Mouse (Mus musculus) ovary, adult 18-20 months (tissue): ENCODE measurements around the gene Kcnq5.

Experiments
- DNase-seq: peaks from one replicate; pipeline ENCODE4 v3.0.0; 2022; ENCODE audit warnings: low spot score, mixed read lengths

Gene Kcnq5

DNA sequence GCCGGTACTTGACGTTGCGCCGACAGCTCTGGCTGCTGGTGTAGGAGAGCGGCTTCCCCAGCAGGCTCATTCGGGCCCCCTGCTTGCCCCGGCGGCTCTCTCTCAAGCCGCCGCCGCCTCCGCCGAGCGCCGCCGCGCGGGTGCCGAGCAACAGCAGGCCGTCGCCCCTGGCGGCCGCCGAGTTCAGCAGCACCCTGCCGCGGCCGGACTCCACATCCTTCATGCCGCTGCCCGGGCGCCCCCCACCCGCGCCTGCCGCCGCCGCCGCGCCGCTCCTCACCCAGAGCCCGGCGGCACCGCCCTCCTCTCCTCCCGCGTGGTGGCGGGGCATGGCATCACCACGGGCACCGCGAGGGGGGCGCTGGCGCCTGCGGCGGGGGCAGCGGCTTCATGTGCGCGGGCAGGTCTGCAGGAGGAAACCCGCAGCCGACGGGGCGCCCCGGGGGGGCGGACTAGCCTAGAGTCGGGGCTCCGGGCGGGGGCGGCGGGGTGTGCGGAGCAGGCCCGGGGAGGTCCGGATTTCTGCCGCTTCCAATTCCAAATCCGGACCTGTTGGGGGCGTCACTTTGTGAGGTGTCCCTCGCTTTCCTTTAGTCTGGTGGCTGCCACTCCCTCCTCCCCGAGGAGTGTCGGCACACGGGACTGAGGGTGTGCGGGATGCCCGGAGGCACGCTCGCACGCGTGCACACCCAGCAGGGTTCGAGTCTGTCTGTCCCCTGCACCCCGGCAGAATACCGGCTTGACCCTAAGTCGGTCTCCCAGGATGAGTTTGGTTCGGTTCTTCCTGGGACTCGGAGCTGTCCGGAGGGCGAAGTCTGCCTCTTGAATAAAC, at the start of gene Kcnq5:
Gene Kcnq5, minus strand, starts transcription at position 692 of the 832 bp plus-strand sequence.
- peak; percentile 62 for DNase-seq

DNA sequence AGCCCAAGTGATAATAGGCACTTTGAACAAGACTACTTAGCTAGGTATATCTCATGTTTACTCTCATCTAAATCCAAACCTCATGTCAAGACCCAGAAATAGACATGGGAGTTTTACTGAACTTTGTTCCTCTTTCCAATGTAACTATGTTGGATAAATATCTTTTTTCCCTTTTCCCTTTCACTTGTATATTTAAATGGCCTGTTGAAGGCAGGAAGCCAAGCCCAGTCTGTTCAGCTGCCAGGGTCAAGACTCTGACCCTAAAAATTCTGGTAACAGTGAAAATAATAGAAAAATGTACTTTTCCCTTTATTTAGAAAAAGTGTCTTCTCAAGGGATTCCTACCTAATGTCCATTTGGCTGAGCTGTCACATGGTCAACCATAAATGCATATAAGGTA, 18.0 kb upstream of the Kcnq5 start:
- DNase-seq = no peak

DNA sequence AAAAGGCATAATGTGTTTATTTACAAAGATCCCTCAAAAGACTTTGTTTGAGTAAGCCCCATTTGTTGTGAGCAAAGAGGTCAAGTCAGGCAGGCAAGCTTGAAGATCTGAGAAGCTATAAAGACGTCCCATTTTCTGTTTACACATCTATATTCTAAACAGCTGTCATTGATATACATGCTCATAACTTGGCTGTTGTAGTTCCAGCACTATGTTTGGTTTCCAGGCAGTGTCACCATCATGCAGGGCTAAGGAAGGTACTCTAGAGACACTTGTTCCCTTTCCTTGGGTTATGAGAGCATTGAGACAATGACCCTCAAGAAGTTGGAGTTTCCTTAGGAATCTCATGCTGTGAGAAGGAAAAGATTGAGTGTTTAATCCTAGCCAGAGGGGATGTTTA, 17.6 kb upstream of the Kcnq5 start:
- no peak for DNase-seq

DNA sequence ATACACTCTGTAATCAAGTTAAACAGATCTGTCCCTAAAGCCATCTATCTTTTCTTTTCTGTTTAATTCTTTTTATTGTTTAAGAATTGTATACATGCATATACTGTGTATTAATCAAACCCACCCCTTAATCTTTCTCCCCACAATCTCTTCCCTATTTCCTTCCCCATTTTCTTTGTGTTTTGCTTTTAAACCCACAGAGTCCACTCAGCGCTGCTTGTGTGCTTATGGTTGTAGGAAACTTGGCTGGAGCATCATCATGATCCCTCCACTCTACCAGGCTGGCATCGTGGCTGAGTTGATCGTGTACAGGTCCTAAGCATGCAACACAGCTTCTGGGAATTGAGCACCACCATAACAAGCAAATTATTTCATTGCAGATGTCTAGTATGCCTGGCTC, 12.3 kb upstream of the Kcnq5 start:
- DNase-seq = no peak

DNA sequence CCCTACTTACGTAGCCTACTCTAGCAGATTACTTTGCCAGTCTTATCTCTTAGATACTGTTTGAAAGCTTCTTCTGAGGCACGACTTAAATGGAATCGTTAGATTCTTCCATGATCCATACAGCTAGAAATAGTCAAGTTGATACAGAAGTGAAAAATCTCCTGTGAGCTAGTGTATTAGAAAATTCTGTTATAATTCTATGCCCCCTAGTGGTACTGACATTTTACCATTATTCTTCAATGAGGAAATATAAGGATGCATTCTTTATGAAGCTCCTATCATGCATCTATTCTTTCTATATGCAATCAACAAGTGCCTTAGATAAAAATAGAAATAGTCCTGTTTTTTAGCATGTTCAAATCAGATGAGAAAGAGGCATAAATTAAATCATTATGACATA, 5.4 kb upstream of the Kcnq5 start:
- no peak for DNase-seq

DNA sequence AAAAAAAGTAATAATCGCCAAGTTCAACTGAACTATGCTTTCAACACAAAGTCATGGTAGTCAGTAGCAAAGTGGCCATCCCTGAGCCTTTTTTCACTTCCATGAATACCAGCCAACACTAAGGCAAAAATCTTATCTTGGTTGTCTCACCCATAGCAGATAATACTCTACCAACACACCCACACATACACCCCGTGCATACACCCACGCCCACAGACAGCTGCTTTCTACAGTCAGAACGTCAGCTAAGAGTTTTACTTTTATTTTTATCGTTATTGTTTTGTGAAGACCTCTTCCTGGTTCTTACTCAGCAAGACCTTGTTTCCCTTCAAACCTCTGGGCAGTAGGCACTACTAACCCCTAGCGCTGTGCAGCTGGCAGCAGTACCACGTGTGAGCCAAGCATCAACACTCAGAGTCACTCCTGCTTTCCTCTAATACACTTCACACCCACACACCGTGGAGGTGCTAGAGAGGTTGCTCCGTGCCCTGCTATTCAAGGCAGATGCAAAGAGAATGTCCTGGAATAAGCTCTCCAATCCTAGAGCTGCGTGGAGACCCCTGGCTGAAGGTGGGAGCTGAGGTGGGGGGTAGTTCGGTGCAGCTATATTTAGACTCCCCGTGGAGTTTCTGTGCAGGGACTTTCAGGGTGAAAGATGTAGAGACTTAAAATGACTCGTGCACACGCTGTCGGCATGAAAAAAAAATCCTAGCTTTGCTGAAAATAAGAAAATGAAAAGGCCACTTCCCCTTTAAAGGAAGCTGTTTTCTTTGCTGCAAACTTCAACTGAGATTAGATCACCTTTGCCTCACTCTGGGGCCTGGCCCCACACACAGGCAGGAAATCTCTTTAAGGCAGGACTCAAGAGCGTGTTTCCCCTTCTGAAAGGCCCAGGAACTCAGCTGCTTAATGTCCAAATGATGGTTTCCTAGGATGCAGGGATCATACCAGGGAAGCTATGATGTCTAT, 1.4 kb upstream of the Kcnq5 start:
- no peak for DNase-seq

DNA sequence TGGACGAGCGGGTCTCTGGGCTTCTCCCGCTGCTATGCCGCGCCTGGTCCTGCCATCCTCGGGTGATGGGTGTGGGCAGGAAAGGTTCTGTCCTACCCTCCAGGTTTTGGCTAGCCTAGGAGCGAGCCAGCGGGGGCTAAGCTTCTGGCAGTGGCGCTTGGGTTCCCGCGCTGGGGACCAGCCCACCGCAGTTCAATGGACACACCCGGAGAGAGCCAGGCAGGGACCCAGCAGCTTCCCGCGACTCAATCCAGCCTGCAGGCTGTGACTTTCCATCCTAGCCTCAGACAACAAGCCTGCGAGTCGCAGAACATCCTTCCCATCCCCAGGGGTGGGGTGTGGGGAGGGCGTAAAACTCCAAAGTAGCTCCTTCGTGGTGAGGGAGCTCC, 335 bp upstream of the Kcnq5 start:
- DNase-seq = no peak

DNA sequence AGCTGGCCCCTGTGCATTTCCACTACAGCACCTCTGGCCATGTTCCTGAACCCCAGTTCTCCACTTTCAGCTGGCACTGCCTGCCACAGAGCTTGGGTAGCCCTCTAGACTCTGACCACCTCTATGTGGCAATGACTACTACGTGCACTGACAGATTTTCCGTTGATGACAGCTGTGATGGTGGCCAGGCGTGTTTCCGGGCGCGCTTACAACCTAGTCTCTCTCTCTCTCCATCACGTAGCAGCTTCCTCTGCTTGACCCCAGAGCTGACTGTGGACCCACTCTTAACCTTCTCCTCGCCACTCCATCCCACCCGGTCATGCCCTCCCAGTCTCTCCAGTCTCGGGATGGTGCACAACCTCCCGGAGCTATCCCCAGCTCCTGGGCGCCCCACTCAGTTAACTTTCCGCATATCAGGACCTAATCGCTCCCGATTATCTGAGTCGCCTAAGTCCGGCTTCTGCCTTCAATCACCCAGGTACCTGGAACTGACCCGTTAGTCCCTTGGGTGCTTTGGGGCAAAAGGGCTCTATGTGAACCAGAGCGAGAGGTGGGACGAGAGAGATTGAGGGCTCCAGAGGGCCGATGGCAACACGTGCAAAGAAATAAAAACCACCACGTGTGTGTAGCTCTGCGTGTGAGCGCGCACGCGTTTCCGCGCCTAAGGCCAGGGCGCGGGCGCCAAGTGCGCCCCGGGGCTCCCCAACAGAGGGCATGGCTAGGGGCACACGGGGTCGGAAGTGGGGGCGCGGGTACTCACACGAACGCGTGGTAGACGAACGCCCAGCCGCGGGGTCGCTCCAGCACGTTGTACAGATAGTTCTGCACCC, 1.1 kb downstream of the Kcnq5 start:
- no peak for DNase-seq

DNA sequence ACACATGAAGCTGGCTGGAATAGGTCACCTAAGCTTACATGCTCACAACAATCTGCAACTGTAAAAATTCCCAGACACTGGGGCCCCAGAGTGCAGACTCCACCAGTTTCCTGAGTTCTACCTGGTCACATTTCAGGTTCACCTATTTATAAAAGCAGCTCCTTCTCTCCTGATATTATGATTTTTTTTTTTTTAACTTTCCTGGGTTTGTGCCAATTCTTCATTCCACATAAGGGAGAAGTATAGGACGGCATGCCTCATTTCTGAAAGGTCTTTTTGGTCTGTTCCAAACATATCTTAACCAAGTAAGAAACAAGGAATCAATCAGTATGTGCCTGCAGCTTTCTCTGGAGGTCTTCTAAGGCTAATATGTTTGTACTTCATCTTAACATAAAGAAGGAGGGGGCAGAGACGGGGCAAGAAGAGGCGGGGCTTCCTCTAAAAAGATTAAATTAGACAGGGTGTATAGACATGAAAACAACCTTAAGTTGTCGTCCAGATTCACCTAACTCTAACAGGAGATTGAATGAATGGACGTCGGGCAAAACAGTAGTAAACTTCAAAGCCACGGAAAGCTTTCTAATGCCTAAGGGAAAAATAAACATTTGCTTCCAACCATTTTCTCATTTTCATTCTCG, 2.0 kb downstream of the Kcnq5 start:
- no peak for DNase-seq

DNA sequence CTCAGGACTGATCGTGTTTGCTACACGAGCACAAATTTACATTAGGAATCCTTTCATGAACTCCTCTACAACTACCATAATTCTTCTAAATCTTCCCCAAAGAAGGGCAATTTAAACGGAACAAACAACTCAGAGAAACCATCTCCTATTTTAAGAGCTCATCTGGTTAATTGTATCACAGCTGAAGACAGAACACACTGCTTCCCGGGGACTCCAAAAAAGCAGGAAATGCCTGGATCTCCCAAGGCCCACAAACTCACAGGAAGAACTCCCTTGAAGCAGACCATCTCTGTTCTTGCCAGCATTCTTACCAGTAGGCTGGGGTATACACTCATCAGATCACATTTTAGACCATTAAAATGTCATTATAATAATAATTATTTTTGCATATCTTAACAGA, 3.7 kb downstream of the Kcnq5 start:
- no peak for DNase-seq

DNA sequence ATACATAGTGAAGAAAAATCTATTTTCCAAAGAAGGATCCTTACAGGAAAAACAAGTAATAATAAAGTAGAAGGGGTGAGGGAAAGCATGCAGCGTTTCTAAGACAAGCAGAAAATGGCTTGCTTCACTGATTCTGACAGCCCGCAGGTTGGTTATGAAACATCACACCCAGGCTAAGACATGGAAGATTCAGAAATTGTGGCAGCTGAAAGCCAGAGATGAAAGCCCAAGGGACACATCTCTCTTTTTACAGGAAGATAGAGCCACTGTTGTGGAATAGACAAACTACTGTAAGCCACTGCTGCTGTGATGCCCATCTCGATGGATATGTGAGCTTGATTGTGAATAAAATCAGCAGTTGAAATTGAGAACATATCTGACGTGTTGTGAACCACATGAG, 20.9 kb downstream of the Kcnq5 start:
- DNase-seq = no peak

DNA sequence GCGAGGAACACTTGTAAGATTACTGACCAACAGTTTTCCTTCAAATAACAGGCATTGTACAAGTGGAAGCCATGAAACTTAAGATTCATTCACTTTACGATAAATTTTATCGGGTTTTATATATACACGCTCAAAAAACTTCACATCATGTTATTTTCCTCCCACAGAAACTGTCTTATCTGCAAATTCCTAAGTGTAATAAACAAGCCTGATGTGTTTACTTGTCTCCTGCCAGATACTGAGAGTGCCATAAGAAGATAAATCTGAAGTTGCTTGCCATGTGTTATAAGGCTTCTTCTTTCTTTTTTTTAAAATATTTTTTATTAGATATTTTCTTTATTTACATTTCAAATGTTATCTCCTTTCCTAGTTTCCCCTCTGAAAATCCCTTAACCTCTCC, 34.6 kb downstream of the Kcnq5 start:
- DNase-seq = no peak

DNA sequence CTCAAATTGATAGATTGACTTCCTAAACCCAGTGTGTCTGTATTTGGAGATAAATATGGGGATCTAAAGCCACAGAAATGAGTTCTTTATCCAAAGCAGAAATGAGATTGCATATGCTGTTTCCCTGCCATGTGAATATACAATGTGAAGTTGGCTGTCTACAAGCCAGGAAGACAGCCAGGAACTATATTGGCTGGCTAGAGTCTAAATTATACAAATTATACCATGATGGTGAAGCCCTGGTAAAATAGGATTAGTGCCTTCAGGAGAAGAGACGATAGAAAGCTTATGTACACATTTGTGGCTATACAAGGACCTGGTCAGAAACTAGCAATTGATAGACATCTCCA, 38.5 kb downstream of the Kcnq5 start:
- DNase-seq = no peak

DNA sequence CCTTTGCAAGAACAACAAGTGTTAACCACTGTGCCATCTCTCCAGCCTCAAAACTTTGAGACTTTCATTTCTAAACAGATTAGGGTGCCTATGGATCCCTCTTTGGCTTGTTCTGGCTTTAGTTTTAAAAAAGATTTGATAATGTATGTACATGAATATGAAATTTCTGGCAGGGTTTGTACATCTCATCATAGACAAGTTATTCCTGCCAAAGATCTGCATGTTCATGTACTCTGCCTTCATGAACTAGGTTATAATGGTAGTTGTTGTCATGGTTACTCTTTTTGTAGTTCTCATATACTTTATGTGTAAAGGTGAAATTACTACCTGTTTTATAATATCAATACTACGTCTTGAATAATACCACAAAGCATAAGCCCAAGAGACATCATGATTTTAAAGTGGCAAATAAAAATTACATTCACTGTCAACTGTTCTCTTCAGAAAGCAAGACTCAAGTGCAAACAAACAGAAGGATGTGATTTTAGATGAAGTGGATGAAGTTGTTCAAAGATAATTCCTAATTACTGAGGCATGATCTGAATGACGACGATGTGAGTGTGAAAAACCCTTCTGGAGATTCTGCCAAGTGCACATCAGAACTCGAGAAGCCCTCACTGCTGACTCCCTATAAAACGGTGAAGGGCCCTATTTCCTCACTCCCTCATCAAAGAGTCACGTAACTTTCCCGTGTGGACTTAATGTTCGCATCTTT, 39.0 kb downstream of the Kcnq5 start:
- no peak for DNase-seq

DNA sequence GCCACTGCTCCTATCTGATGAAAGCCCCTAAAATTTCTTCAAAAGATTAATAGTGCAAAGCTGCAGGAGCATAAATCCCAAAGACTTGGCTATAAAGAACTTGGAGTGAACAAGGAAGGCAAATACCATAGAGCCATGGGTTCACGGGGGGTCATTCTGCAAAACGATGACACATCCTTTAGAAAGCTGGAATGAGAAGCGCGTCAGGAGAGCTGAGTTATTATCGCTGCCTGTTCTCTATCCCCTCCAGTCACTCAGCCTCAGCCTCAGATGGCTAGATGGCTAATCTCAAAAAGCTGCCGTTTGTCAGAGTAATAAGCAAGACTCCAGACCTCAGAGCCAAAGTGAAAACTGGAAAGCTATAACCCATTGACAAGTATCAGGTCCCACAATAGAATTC, 42.5 kb downstream of the Kcnq5 start:
- no peak for DNase-seq

DNA sequence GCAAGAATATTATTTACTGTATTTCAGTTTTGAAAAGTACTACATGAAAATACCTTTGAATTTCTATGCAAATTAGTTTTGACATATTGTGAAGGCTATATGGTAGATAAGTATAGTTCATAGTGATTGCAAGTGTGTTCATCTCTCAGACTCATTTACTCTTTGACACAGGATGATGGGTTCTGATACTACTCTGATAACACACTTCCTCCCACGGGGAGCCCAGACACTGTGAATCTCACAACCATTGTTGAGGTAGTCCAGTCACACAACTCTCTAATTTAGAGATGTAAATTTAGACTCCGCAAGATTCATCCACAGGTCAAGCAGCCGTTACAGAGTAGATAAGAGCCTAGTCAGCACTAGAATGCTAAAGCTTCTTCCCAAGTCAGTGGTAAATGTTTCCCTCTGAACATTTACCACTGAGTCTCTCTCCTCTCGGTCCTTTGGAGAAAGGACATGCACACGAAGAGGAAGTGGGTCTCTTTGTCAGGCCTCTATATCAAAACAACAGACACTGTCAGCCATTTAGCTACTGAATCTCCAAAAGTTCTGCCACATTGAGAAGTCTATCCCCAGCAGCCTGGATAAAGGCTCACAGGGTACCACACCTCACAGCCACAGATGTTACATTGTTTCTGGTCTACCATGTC, 65.5 kb downstream of the Kcnq5 start:
- DNase-seq = no peak

DNA sequence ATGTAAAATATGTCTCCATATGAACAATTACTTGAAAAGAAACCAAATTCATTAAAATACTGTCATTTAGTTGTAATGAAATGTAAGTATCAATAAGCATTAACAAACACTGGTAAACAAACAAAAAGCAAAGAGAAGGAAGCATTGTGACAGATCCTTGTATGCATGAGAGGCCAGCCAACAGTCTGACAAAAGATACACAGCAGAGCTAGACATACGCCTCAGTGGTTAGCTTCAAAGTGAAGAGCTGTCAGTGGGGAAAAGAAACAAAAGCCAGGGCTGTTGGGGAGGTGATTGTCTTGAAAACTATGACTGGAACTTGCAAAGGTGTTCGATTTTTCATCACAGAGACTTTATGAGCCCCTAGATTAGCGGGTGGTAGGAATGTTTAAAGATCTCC, 78.0 kb downstream of the Kcnq5 start:
- no peak for DNase-seq

DNA sequence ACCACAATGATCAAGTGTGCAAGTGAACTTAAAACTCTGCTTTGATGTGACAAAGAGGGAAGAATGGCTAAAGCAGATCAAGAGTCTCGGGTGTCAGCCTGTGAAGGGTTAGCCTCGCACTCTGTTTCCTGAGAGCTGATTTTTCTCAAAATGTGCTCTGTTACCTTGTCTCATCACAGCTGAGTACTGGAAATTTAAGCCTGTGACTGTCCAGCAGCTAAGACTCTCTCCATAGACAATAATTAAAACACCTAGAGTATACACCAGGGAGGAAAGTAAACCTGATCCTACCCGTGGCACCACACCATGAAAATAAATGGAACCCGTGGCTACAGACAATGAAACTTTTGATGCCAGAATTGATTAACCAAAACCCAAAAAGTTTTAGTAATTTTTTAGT, 90.9 kb downstream of the Kcnq5 start:
- no peak for DNase-seq

DNA sequence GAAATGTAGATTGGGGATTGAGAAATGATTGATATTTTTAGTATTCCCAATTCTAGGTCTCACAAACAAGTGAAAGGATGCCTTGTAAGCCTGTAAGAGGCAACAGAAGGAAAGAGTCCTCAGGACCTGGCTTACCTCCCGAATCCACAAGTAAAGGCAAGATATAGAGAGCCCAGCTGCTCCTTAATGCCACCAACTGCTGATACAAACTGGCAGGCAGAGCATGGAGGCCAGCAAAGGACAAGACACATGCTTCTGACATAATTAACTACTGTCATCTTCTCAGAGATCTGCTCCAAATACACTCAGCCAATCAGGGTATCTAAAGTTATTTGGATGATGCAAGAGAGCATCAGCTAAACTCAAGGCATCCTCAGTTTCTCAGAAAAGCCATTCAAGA, 93.3 kb downstream of the Kcnq5 start:
- DNase-seq = no peak

DNA sequence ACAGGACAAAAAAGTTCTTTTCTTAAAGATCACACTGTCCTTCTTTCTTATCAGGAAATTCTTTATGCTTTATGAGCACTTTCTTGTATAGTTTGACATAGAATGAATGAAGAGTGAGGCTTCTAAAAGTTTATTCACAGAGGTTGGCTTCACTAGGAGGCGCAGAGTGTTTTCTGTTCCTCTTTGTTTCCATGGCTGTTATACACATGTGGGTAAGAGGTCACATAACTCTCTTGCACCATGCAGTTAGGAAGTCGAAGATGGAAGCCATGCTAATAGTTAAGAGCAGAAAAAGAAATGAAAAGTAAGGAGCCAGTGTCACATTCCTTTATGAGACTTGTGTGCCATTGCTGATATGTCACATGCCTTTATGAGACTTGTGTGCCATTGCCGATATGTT, 105.3 kb downstream of the Kcnq5 start:
- DNase-seq = no peak

DNA sequence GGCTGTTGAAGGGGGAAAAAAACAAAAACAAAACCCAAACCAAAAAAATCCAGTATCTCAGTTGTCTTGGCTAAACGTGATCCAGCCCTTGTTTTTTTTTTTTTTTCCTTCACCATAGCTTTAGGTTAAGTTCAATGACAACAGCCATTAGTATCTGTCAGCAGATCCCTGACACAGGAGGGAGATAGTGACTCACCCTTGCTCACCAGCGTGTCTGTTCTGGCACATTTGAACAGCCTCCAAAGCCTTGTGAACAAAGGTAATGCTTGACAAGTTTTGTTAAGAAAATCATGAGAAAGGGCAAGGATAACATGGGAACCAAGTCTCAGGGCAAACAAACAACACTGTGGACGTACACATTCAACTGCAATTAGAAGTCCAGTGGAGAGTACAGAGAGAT, 123.2 kb downstream of the Kcnq5 start:
- DNase-seq = no peak
